Mouse (Mus musculus): ENCODE data around the gene Shd.

- TF ChIP-seq CTCF (IDR thresholded peaks at IDR 0.05; ENCODE audit: low read depth, low read length), result no peak
- TF ChIP-seq POLR2A (IDR thresholded peaks at IDR 0.05; ENCODE audit: insufficient read depth, low read length), result no peak
- no peak for TF ChIP-seq EP300 (IDR thresholded peaks at IDR 0.05; ENCODE audit: insufficient read depth, low read depth, low read length)
Measured at GRCm38 (mm10) chr17:55961631-55962030, 8.6 kb upstream of the Shd start.

All from ES-Bruce4 (cell line).